Comparison of ENCODE assay signal across 8 mouse cellular contexts in the genomic region with DNA sequence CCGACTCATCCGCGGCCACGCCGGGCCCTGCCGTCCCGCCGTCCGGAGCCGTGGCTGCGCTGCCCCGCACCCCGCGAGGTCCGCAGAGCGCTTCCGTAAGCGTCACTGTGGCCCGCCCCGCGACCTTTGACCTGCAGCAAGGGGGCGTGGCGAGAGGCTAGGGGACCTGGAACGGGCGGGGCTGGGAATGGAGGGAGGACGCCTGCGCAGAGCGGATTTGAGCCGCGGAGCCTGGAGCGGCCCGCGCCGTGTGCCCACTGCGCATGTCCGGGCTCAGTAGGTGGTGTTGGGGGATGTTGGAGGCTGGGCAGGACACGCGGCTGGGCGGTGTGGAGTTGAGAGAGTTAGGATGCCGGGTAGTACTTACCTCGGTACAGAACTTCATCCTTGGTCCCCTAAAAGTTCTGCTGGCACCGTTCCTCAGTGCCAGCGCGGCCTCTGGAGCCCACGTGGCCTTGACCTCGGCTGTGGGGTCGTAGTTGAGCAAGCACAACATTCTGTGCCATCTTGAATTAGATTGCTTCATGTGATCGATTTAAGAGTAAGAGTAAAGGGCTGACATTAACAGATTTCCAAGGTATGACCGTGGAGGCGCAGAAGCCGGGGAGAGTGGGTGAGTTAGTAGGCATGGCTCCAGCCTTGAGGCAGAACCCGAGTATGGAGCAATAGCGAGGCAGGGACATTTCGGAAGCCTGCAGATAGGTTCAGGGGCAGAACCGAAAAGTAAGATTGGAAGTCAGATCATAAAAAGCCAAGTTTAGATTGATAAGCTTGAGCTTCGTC. TPM values are rescaled to one million over a fixed set of nuclear protein-coding genes. Genes with fewer than 3 reads are reported as not detected.
A peak's percentile ranks its signal among the peaks of the same experiment; 100 is the strongest.
DNase-seq lines count a peak whose midpoint lies in the region; ATAC-seq lines count a peak whose summit lies in the region.

A gene (minus strand): TSS at position 93 of the 783 bp plus-strand sequence.

- peak; percentile 98 for ATAC-seq in heart, embryonic 13.5 days (ENCODE audit: extremely low read depth, insufficient number of reproducible peaks, low FRiP score, low TSS enrichment)
- ATAC-seq in liver, embryonic 12.5 days = peak; percentile 99
- ATAC-seq in stomach, embryonic 15.5 days (ENCODE audit: insufficient read depth, low FRiP score, low read depth) = peak; percentile 98

- H3K4me2 ChIP-seq in heart, embryonic 13.5 days = peak within 1 kb of the TSS; percentile 90
- H3K4me2 ChIP-seq in liver, embryonic 12.5 days = peak within 1 kb of the TSS; percentile 85
- peak within 1 kb of the TSS; percentile 84 for H3K4me2 ChIP-seq in stomach, embryonic 15.5 days

- peak within 1 kb of the TSS; percentile 79 for H3K27ac ChIP-seq in brown adipose tissue, adult 24 weeks (replicated peaks; ENCODE audit: low read depth, low read length)
- H3K27ac ChIP-seq in heart, embryonic 13.5 days (replicated peaks) = peak within 1 kb of the TSS; percentile 75
- peak within 1 kb of the TSS; percentile 77 for H3K27ac ChIP-seq in liver, embryonic 12.5 days
- peak within 1 kb of the TSS; percentile 63 for H3K27ac ChIP-seq in stomach, embryonic 15.5 days

- peaks cover 11% of the 10 kb centered on the region for H3K36me3 ChIP-seq in heart, embryonic 13.5 days
- H3K36me3 ChIP-seq in liver, embryonic 12.5 days = peaks cover 20% of the 10 kb centered on the region
- 0 out of 2 replicates have a peak, but pooled peaks cover under 1% of the 10 kb centered on the region for H3K36me3 ChIP-seq in stomach, embryonic 15.5 days

- peaks cover 2% of the 10 kb centered on the region; the same call in 1 of the 2 replicates for H3K4me1 ChIP-seq in brown adipose tissue, adult 24 weeks (ENCODE audit: control insufficient read depth, insufficient read depth, insufficient read length, low read length)
- H3K4me1 ChIP-seq in heart, embryonic 13.5 days = peaks cover 42% of the 10 kb centered on the region
- H3K4me1 ChIP-seq in liver, embryonic 12.5 days = peaks cover 49% of the 10 kb centered on the region
- peaks cover 9% of the 10 kb centered on the region for H3K4me1 ChIP-seq in stomach, embryonic 15.5 days

- no peaks in the 10 kb centered on the region for H3K9me3 ChIP-seq in heart, embryonic 13.5 days
- no peaks in the 10 kb centered on the region for H3K9me3 ChIP-seq in liver, embryonic 12.5 days (replicated peaks)
- H3K9me3 ChIP-seq in stomach, embryonic 15.5 days = no peaks in the 10 kb centered on the region

- peak; percentile 98 for DNase-seq in CD4-positive, CD25-positive, alpha-beta regulatory T cell, adult 2 months (ENCODE audit: low read depth, low spot score)
- DNase-seq in fat pad, adult 2 months (ENCODE audit: extremely low read depth, low read depth, low spot score) = peak; percentile 50
- peak; percentile 100 for DNase-seq in kidney, postnatal 10 days
- peak; percentile 96 to 97 for DNase-seq in natural killer cell, adult 2 months (ENCODE audit: low spot score in 2 of 2)

- peak within 1 kb of the TSS; percentile 81 for H3K4me3 ChIP-seq in brown adipose tissue, adult 24 weeks (ENCODE audit: insufficient read depth, low read depth, low read length)
- H3K4me3 ChIP-seq in heart, embryonic 13.5 days = peak within 1 kb of the TSS; percentile 97
- H3K4me3 ChIP-seq in liver, embryonic 12.5 days = peak within 1 kb of the TSS; percentile 98
- peak within 1 kb of the TSS; percentile 95 for H3K4me3 ChIP-seq in stomach, embryonic 15.5 days (replicated peaks)

- WGBS in heart, embryonic 13.5 days = 7% methylated on average over 55 of the region's 56 CpGs
- 5% methylated on average over 56 of the region's 56 CpGs for WGBS in liver, embryonic 12.5 days (ENCODE audit: insufficient replicate concordance)
- WGBS in stomach, embryonic 15.5 days = 5% methylated on average over 56 of the region's 56 CpGs

- peak within 1 kb of the TSS; percentile 96 for H3K9ac ChIP-seq in heart, embryonic 13.5 days
- peak within 1 kb of the TSS; percentile 90 for H3K9ac ChIP-seq in liver, embryonic 12.5 days
- H3K9ac ChIP-seq in stomach, embryonic 15.5 days = peak within 1 kb of the TSS; percentile 89

- H3K27me3 ChIP-seq in heart, embryonic 13.5 days (replicated peaks) = no peaks in the 10 kb centered on the region
- H3K27me3 ChIP-seq in liver, embryonic 12.5 days (replicated peaks) = no peaks in the 10 kb centered on the region
- H3K27me3 ChIP-seq in stomach, embryonic 15.5 days (replicated peaks) = no peaks in the 10 kb centered on the region

RNA-seq across cellular contexts. Expression of the gene that starts here (rescaled TPM):
- 16.4 and 17.0 TPM in 2 replicates for polyA plus RNA-seq in brown adipose tissue, adult 24 weeks (2012; ENCODE audit: insufficient read depth, insufficient read length, missing spikeins)
- 26.0 and 26.1 TPM in 2 replicates for polyA plus RNA-seq in heart, embryonic 13.5 days (2015; fragmentation: Nextera tagmentation; extraction: Ambion mirVana)
- 33.1 and 35.0 TPM in 2 replicates for polyA plus RNA-seq in liver, embryonic 12.5 days (2016; fragmentation: Nextera tagmentation; extraction: Ambion mirVana)
- polyA plus RNA-seq in stomach, embryonic 15.5 days (2015; fragmentation: Nextera tagmentation; extraction: Ambion mirVana) = 30.4 and 31.7 TPM in 2 replicates

Comparison
In these comparisons a context has a peak if more than half of its experiments do, and no peak if none do; other contexts are left out.
1. Peak in every context shown above with its lines: DNase-seq, ATAC-seq, H3K4me3 ChIP-seq and H3K27ac ChIP-seq.
2. DNase-seq: peak in every context shown above with its lines; median percentile 100 in kidney, postnatal 10 days; 98 in CD4-positive, CD25-positive, alpha-beta regulatory T cell, adult 2 months; 96 in natural killer cell, adult 2 months; 50 in fat pad, adult 2 months.